Mouse (Mus musculus) duodenum, adult 2 months (tissue): Measurements from ENCODE around the gene Tmem115. TPM values are rescaled to one million over a fixed set of nuclear protein-coding genes. Genes with fewer than 3 reads are reported as not detected.

Source experiments
- polyA plus RNA-seq: library from polyadenylated mRNA; depleted of rRNA; stranded (reverse); fragments of >200 nt; gene quantifications from 2 replicates; pipeline ENCODE4 v1.2.3, GENCODE M21; 2012; ENCODE audit warnings: low replicate concordance; rRNA removed

Tmem115 gene
- polyA plus RNA-seq: 50.7 and 60.9 TPM in 2 replicates

GRCm38 (mm10) chr9:107533791-107534407, at the start of gene Tmem115:
Tmem115 (plus strand) TSS chr9:107533945.

GRCm38 (mm10) chr9:107541474-107542351, 8.0 kb downstream of the Tmem115 start, which contains the start of the genes Cyb561d2 and Nprl2:
Cyb561d2 (minus strand) TSS chr9:107542193.
Nprl2 (plus strand) TSS chr9:107542226.

GRCm38 (mm10) chr9:107547026-107547425, 13.3 kb downstream of the Tmem115 start, which contains the start of gene Zmynd10:
Zmynd10 (plus strand) TSS chr9:107547298.

GRCm38 (mm10) chr9:107551117-107551889, 17.6 kb downstream of the Tmem115 start, which contains the start of gene Rassf1:
Rassf1 (plus strand) TSS chr9:107551555.

GRCm38 (mm10) chr9:107563029-107563581, 29.4 kb downstream of the Tmem115 start, which contains the start of gene Tusc2:
Tusc2 (plus strand) TSS chr9:107563255.

GRCm38 (mm10) chr9:107567702-107568319, 34.1 kb downstream of the Tmem115 start, which contains the start of gene Hyal2:
Hyal2 (plus strand) TSS chr9:107567945.

GRCm38 (mm10) chr9:107576357-107577107, 42.8 kb downstream of the Tmem115 start, which contains the start of gene Hyal1:
Hyal1 (plus strand) TSS chr9:107576927.

GRCm38 (mm10) chr9:107578587-107578986, 44.8 kb downstream of the Tmem115 start, which contains the start of gene Naa80:
Naa80 (plus strand) TSS chr9:107578887.

GRCm38 (mm10) chr9:107580501-107581317, 47.0 kb downstream of the Tmem115 start, which contains the start of gene Hyal3:
Hyal3 (plus strand) TSS chr9:107580818.

GRCm38 (mm10) chr9:107586974-107587832, 53.5 kb downstream of the Tmem115 start, which contains the start of gene Ifrd2:
Ifrd2 (plus strand) TSS chr9:107587642.

Other genes with a start within 250 kb of the Tmem115 start
- gene Mapkapk3, start 244.1 kb upstream of the Tmem115 start, polyA plus RNA-seq: 13.8 and 17.7 TPM in 2 replicates
- gene Cish, start 237.9 kb upstream of the Tmem115 start, polyA plus RNA-seq: 21.8 and 24.1 TPM in 2 replicates
- 10.8 and 16.9 TPM in 2 replicates for gene Hemk1, start 195.6 kb upstream of the Tmem115 start, polyA plus RNA-seq
- gene 6430571L13Rik, start 193.3 kb upstream of the Tmem115 start, polyA plus RNA-seq: 0.11 and 0.16 TPM in 2 replicates
- gene Cacna2d2, start 134.3 kb upstream of the Tmem115 start, polyA plus RNA-seq: 1.6 and 3.4 TPM in 2 replicates
- gene Cyb561d2, start 8.2 kb downstream of the Tmem115 start, polyA plus RNA-seq: 41.2 and 51.5 TPM in 2 replicates
- 15.2 and 20.7 TPM in 2 replicates for gene Nprl2, start 8.3 kb downstream of the Tmem115 start, polyA plus RNA-seq
- gene Zmynd10, start 13.4 kb downstream of the Tmem115 start, polyA plus RNA-seq: 0.21 and 0.83 TPM in 2 replicates
- gene Rassf1, start 17.6 kb downstream of the Tmem115 start, polyA plus RNA-seq: 10.1 and 16.1 TPM in 2 replicates
- 53.1 and 81.4 TPM in 2 replicates for gene Tusc2, start 29.3 kb downstream of the Tmem115 start, polyA plus RNA-seq
- 125 and 220 TPM in 2 replicates for gene Hyal2, start 34.0 kb downstream of the Tmem115 start, polyA plus RNA-seq
- 1.8 and 2.0 TPM in 2 replicates for gene Hyal1, start 43.0 kb downstream of the Tmem115 start, polyA plus RNA-seq
- gene Naa80, start 44.9 kb downstream of the Tmem115 start, polyA plus RNA-seq: 56.4 and 67.1 TPM in 2 replicates
- gene Hyal3, start 46.9 kb downstream of the Tmem115 start, polyA plus RNA-seq: 0.25 and 1.0 TPM in 2 replicates
- gene Ifrd2, start 53.7 kb downstream of the Tmem115 start, polyA plus RNA-seq: 66.8 and 74.2 TPM in 2 replicates
- 61.0 and 63.0 TPM in 2 replicates for gene Sema3b, start 75.3 kb downstream of the Tmem115 start, polyA plus RNA-seq
- gene Gnai2, start 101.4 kb downstream of the Tmem115 start, polyA plus RNA-seq: 278 and 384 TPM in 2 replicates
- gene Slc38a3, start 135.6 kb downstream of the Tmem115 start, polyA plus RNA-seq: 0.53 and 18.3 TPM in 2 replicates
- 0.13 and 0.20 TPM in 2 replicates for gene Gnat1, start 145.8 kb downstream of the Tmem115 start, polyA plus RNA-seq
- gene Sema3f, start 176.5 kb downstream of the Tmem115 start, polyA plus RNA-seq: 23.2 and 38.4 TPM in 2 replicates
- gene Rbm5, start 237.1 kb downstream of the Tmem115 start, polyA plus RNA-seq: 30.5 and 42.0 TPM in 2 replicates